Mouse (Mus musculus): ENCODE results near the gene Sympk.

DNA sequence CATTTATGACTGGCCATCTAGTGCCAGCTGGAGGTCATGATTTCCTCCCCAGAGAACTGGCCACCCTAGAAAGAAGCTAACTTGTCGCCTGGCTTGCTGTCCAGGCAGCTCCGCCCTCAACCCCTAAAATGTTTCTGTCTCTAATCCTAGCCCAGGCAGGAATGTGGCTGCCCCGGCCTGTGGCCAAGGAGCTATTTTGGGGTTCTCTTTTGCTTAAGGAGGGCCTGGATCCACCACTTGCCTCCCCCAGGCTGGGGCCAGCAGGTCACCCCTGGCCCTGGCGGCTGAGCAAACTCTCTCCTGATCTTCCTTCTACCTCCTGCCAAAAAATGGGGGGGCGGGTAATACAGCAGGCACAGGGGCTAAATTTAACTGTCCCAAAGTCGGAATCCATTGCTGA lies 58.9 kb downstream of the Sympk start:
- TF ChIP-seq ZNF384 (IDR thresholded peaks at IDR 0.05; ENCODE audit: low read depth, low read length) (no peak), ZC3H11A (IDR thresholded peaks at IDR 0.05; ENCODE audit: low read depth, low read length) (no peak), ZKSCAN1 (IDR thresholded peaks at IDR 0.05; ENCODE audit: low read depth, low read length) (no peak), CTCF (IDR thresholded peaks at IDR 0.05 in 2 of 3, conservative IDR thresholded peaks at IDR 0.05 in 1 of 3; ENCODE audit: control insufficient read depth in 1 of 3, insufficient read depth in 1 of 3, low read depth in 2 of 3, low read length in 3 of 3, poor library complexity in 1 of 3, severe bottlenecking in 1 of 3) (no peak), POLR2A (IDR thresholded peaks at IDR 0.05; ENCODE audit: control insufficient read depth in 1 of 2, insufficient read depth in 1 of 2, low read depth in 1 of 2, low read length in 2 of 2, poor library complexity in 1 of 2) (no peak), ETS1 (IDR thresholded peaks at IDR 0.05; ENCODE audit: low read depth, low read length) (no peak), TAL1 (IDR thresholded peaks at IDR 0.05; ENCODE audit: low read length) (no peak), GABPA (IDR thresholded peaks at IDR 0.05; ENCODE audit: low read depth, low read length) (no peak), JUND (IDR thresholded peaks at IDR 0.05; ENCODE audit: low read depth, low read length) (no peak), EP300 (IDR thresholded peaks at IDR 0.05; ENCODE audit: low read depth in 1 of 2, low read length in 2 of 2) (no peak), MXI1 (IDR thresholded peaks at IDR 0.05; ENCODE audit: low read depth, low read length) (no peak), BHLHE40 (IDR thresholded peaks at IDR 0.05; ENCODE audit: borderline replicate concordance, low read depth, low read length) (no peak), POLR2AphosphoS5 (IDR thresholded peaks at IDR 0.05; ENCODE audit: borderline replicate concordance, low read depth, low read length) (no peak)

Data from MEL (cell line).